Mouse (Mus musculus) myocyte (in vitro differentiated cells): Measurements from ENCODE around the gene Pkd2l1. TPM values are rescaled to one million over a fixed set of nuclear protein-coding genes. Genes with fewer than 3 reads are reported as not detected.

Experiments
- H3K27me3 ChIP-seq: one replicate; pipeline ENCODE4 v1.6.1; 2011; ENCODE audit not compliant: control insufficient read depth, insufficient read depth, insufficient read length
- H3K36me3 ChIP-seq: one replicate; pipeline ENCODE4 v1.6.1; 2011; ENCODE audit not compliant: control insufficient read depth, insufficient read depth
- H3K4me2 ChIP-seq: one replicate; pipeline ENCODE4 v1.6.1; 2011; ENCODE audit warnings: low read depth, control low read depth
- H3K4me3 ChIP-seq: one replicate; pipeline ENCODE4 v1.5.1; 2011; ENCODE audit warnings: mild to moderate bottlenecking, control low read depth, moderate library complexity
- H3K79me2 ChIP-seq: one replicate; pipeline ENCODE4 v1.6.1; 2011; ENCODE audit not compliant: control insufficient read depth, insufficient read depth
- H3ac ChIP-seq: one replicate; pipeline ENCODE4 v1.6.1; 2011; ENCODE audit not compliant: control insufficient read depth, insufficient read length
- CEBPB ChIP-seq: IDR thresholded peaks from 2 replicates; pipeline ENCODE4 v1.6.1; 2011; ENCODE audit warnings: mild to moderate bottlenecking, moderate library complexity; ENCODE audit not compliant: poor library complexity, insufficient read depth, severe bottlenecking
- E2F4 ChIP-seq: IDR thresholded peaks from one replicate; pipeline ENCODE4 v1.6.1; 2011; ENCODE audit warnings: mild to moderate bottlenecking, control low read depth, moderate library complexity; ENCODE audit not compliant: insufficient read depth
- MAX ChIP-seq: IDR thresholded peaks from one replicate; pipeline ENCODE4 v1.6.1; 2011; ENCODE audit warnings: low read depth, mild to moderate bottlenecking, control low read depth
- MYOD1 ChIP-seq, 3 experiments: IDR thresholded peaks; one replicate each; pipeline ENCODE4 v1.6.1; 2011; ENCODE audit warnings: control low read depth in 2 of 3, low read depth in 2 of 3, mild to moderate bottlenecking in 2 of 3, moderate library complexity in 1 of 3; ENCODE audit not compliant: insufficient read length in 2 of 3, control insufficient read depth in 1 of 3
- MYOG ChIP-seq, 3 experiments: IDR thresholded peaks; one replicate each; pipeline ENCODE4 v1.6.1; 2011; ENCODE audit warnings: control low read depth in 2 of 3, low read depth in 2 of 3, mild to moderate bottlenecking in 2 of 3; ENCODE audit not compliant: insufficient read length in 2 of 3, control insufficient read depth in 1 of 3, insufficient read depth in 1 of 3
- POLR2A ChIP-seq: IDR thresholded peaks from one replicate; pipeline ENCODE4 v1.6.1; 2011; ENCODE audit warnings: low read depth, mild to moderate bottlenecking, control low read depth, moderate library complexity; ENCODE audit not compliant: insufficient read length
- POLR2AphosphoS2 ChIP-seq: IDR thresholded peaks from one replicate; pipeline ENCODE4 v1.6.1; 2011; ENCODE audit warnings: low read depth, control low read depth; ENCODE audit not compliant: insufficient read length
- REST ChIP-seq: IDR thresholded peaks from one replicate; pipeline ENCODE4 v1.6.1; 2011; ENCODE audit warnings: mild to moderate bottlenecking, control low read depth, moderate library complexity; ENCODE audit not compliant: insufficient read depth, insufficient read length
- SRF ChIP-seq: IDR thresholded peaks from one replicate; pipeline ENCODE4 v1.6.1; 2011; ENCODE audit warnings: low read depth; ENCODE audit not compliant: control insufficient read depth, insufficient read length
- TCF12 ChIP-seq: IDR thresholded peaks from one replicate; pipeline ENCODE4 v1.6.1; 2011; ENCODE audit warnings: mild to moderate bottlenecking, control low read depth; ENCODE audit not compliant: poor library complexity, insufficient read depth, severe bottlenecking
- TCF3 ChIP-seq: IDR thresholded peaks from one replicate; pipeline ENCODE4 v1.6.1; 2011; ENCODE audit warnings: low read depth, control low read depth; ENCODE audit not compliant: insufficient read length
- USF1 ChIP-seq: IDR thresholded peaks from one replicate; pipeline ENCODE4 v1.6.1; 2011; ENCODE audit warnings: low read depth, mild to moderate bottlenecking, control low read depth, moderate library complexity
- polyA plus RNA-seq: library from polyadenylated mRNA; unstranded; fragments of >200 nt; fragmentation: generic; extraction: Trizol; gene quantifications from one replicate; pipeline ENCODE4 v1.2.1, GENCODE M21; 2012; ENCODE audit warnings: missing spikeins

Gene Pkd2l1
- polyA plus RNA-seq, 1 experiment, result not detected

- H3K36me3 ChIP-seq, result no peaks in the 10 kb centered on the region
- no peaks in the 10 kb centered on the region for H3K79me2 ChIP-seq
- H3K27me3 ChIP-seq, result no peaks in the 10 kb centered on the region
- TF ChIP-seq CEBPB (no peak), E2F4 (no peak), POLR2AphosphoS2 (no peak), TCF3 (no peak), USF1 (no peak), MYOG (IDR thresholded peaks at IDR 0.05; ENCODE audit: control insufficient read depth in 1 of 3, insufficient read depth in 1 of 3, insufficient read length in 2 of 3, low read depth in 2 of 3) (no peak), POLR2A (no peak)
- H3ac ChIP-seq, result no peak overlapping the region
- H3K4me3 ChIP-seq, result no peak overlapping the region
- H3K4me2 ChIP-seq, result no peak overlapping the region
Measured at GRCm38 (mm10) chr19:44198964-44199363, 6.7 kb upstream of the Pkd2l1 start.

GRCm38 (mm10) chr19:44198494-44198893, 6.3 kb upstream of the Pkd2l1 start:
- no peaks in the 10 kb centered on the region for H3K79me2 ChIP-seq
- H3ac ChIP-seq, result no peak overlapping the region
- no peaks in the 10 kb centered on the region for H3K36me3 ChIP-seq
- H3K4me2 ChIP-seq, result no peak overlapping the region
- H3K4me3 ChIP-seq, result no peak overlapping the region
- TF ChIP-seq CEBPB, result no peak
- TF ChIP-seq POLR2A, result no peak
- TF ChIP-seq MYOG (IDR thresholded peaks at IDR 0.05; ENCODE audit: control insufficient read depth in 1 of 3, insufficient read depth in 1 of 3, insufficient read length in 2 of 3, low read depth in 2 of 3), result no peak
- TF ChIP-seq E2F4, result no peak
- no peak for TF ChIP-seq SRF
- TF ChIP-seq USF1, result no peak
- TF ChIP-seq TCF3, result no peak
- no peak for TF ChIP-seq MYOD1 (IDR thresholded peaks at IDR 0.05; ENCODE audit: control insufficient read depth in 1 of 3, insufficient read length in 2 of 3, low read depth in 2 of 3)
- TF ChIP-seq POLR2AphosphoS2, result no peak
- TF ChIP-seq MAX, result no peak
- H3K27me3 ChIP-seq, result no peaks in the 10 kb centered on the region

GRCm38 (mm10) chr19:44197053-44197852, 5.0 kb upstream of the Pkd2l1 start:
- Histone ChIP-seq H3K36me3 (no peaks in the 10 kb centered on the region), H3K4me3 (no peak overlapping the region), H3K79me2 (no peaks in the 10 kb centered on the region), H3K4me2 (no peak overlapping the region), H3ac (no peak overlapping the region), H3K27me3 (peaks cover 11% of the 10 kb centered on the region)
- no peak for TF ChIP-seq POLR2AphosphoS2
- no peak for TF ChIP-seq MYOG (IDR thresholded peaks at IDR 0.05; ENCODE audit: control insufficient read depth in 1 of 3, insufficient read depth in 1 of 3, insufficient read length in 2 of 3, low read depth in 2 of 3)
- TF ChIP-seq POLR2A, result no peak
- TF ChIP-seq REST, result no peak
- no peak for TF ChIP-seq CEBPB
- TF ChIP-seq E2F4, result no peak
- no peak for TF ChIP-seq TCF12
- no peak for TF ChIP-seq TCF3
- no peak for TF ChIP-seq SRF
- no peak for TF ChIP-seq USF1
- TF ChIP-seq MAX, result no peak
- TF ChIP-seq MYOD1 (IDR thresholded peaks at IDR 0.05; ENCODE audit: control insufficient read depth in 1 of 3, insufficient read length in 2 of 3, low read depth in 2 of 3), result no peak

GRCm38 (mm10) chr19:44195138-44195537, 2.9 kb upstream of the Pkd2l1 start:
- H3K27me3 ChIP-seq, result peaks cover 26% of the 10 kb centered on the region
- H3K79me2 ChIP-seq, result no peaks in the 10 kb centered on the region
- H3K4me3 ChIP-seq, result no peak overlapping the region
- H3K4me2 ChIP-seq, result no peak overlapping the region
- H3ac ChIP-seq, result no peak overlapping the region
- no peaks in the 10 kb centered on the region for H3K36me3 ChIP-seq
- TF ChIP-seq TCF12, result no peak
- TF ChIP-seq TCF3, result no peak
- TF ChIP-seq E2F4, result no peak
- TF ChIP-seq REST, result no peak
- no peak for TF ChIP-seq MYOG (IDR thresholded peaks at IDR 0.05; ENCODE audit: control insufficient read depth in 1 of 3, insufficient read depth in 1 of 3, insufficient read length in 2 of 3, low read depth in 2 of 3)

DNA sequence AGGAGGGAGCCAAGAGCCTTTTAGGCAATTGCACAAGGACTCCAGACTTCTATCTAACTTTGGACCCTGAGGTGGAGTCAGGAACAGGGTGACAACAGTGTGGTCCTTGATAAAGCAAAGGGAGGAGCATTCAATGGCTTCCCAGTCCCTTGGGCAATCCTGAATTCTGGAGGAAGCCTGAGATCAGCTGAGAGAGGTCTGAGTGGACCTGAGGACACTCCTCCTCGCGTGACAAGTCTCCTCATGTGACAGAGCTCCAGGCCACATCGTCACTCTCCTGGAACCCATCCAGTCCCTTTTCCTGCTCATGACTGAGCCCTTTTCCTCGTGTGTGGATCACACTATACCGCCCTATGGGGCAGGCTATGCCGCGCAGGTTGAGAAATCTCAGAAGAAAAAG, 1.7 kb upstream of the Pkd2l1 start:
- Histone ChIP-seq H3K27me3 (peaks cover 38% of the 10 kb centered on the region), H3ac (no peak overlapping the region), H3K36me3 (no peaks in the 10 kb centered on the region), H3K79me2 (no peaks in the 10 kb centered on the region), H3K4me3 (no peak overlapping the region), H3K4me2 (no peak overlapping the region)
- TF ChIP-seq E2F4 (no peak), CEBPB (no peak), USF1 (no peak), REST (no peak), TCF3 (no peak), TCF12 (no peak), MYOD1 (IDR thresholded peaks at IDR 0.05; ENCODE audit: control insufficient read depth in 1 of 3, insufficient read length in 2 of 3, low read depth in 2 of 3) (no peak), POLR2A (no peak), MAX (no peak), POLR2AphosphoS2 (no peak), SRF (no peak), MYOG (IDR thresholded peaks at IDR 0.05; ENCODE audit: control insufficient read depth in 1 of 3, insufficient read depth in 1 of 3, insufficient read length in 2 of 3, low read depth in 2 of 3) (no peak)
